Mouse (Mus musculus): ENCODE data around the gene Meis2.

The Meis2 gene

GRCm38 (mm10) chr2:115947714-115948226 is 117.9 kb downstream of the Meis2 start:
- DNase-seq (ENCODE audit: low read depth, low spot score): no peak

- DNase-seq (ENCODE audit: low read depth, low spot score): no peak
Measured at GRCm38 (mm10) chr2:115943044-115943443, 122.6 kb downstream of the Meis2 start.

DNA sequence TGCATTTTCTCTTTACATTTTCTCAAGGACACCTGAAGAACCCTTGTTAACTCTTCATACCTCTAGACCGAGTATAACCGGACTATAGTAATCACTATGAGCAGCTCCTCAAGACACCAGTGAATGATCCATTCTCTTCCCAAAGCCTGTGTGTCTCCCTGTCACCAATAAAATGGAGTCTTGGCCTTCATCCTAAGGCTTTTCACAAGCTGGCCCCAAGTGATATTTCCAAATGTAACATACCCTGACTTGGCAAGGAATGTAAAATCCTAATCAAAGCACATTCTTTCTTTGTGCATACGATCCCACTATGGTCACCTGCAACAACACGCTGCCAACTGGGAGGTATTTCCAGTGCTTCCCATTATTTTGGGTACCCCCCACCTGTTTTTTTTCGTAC is 125.8 kb downstream of the Meis2 start:
- DNase-seq (ENCODE audit: low read depth, low spot score): no peak

GRCm38 (mm10) chr2:115938926-115939563 is 126.6 kb downstream of the Meis2 start:
- no peak for DNase-seq (ENCODE audit: low read depth, low spot score)

DNA sequence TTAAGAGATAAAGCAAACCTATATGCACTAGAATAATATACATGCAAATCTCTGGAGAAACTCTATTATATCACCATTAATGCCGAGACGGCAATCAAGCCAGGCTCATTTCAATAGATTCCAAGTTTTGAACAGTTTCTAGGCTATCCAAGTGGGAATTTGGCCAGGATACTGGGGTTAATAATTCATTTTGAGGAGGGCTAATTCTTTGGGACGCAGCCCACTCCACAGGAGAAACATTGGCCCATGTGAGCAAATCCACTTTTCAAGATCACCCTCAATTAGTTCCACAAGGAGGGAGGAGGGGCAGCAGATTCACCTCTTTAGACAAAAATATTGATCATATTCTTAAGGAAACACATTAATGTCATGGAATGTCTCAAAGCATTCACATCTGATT is 127.3 kb downstream of the Meis2 start:
- DNase-seq (ENCODE audit: low read depth, low spot score): no peak

DNA sequence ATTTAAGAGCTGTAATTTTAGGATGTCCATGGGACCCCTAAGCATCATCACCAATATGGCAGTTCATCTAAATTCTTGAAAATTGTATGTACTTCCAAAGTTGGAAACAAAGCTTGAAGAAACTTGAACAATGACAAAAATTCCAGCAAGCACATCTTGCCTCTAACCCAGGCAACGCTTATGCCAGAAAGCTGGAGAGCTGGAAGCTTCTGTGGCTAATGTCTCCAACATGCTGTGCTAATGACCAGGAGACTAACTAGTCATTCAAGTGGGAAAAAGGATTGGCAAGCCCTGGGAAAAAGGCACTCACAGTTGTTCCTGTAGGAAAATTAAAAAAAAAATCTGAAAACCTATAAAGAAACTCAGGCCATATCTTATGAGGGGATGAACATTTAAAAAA is 127.7 kb downstream of the Meis2 start:
- no peak for DNase-seq (ENCODE audit: low read depth, low spot score)

- DNase-seq (ENCODE audit: low read depth, low spot score): no peak
Measured at GRCm38 (mm10) chr2:115936786-115937185, 128.9 kb downstream of the Meis2 start.

DNA sequence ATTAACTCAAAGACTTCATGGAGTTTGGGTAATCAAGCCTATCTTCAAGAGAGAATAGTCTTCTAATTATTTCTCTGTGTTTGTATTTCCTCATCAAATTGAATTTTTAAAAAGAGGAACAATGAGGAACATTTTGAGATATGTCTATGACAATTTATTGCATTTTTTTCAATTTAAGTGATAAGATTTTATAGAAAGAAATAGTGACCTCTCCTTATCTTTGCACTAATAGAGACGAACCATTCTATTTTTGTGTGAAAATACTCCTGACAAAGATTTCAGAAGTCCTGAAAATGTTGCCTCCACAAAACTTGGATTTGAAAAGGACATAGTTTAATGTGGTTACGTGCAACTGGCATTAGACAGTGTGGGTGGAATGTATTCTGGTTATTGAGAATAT is 131.3 kb downstream of the Meis2 start:
- no peak for DNase-seq (ENCODE audit: low read depth, low spot score)

- DNase-seq (ENCODE audit: low read depth, low spot score): no peak
Measured at GRCm38 (mm10) chr2:115933259-115933658, 132.4 kb downstream of the Meis2 start.

- no peak for DNase-seq (ENCODE audit: low read depth, low spot score)
Measured at GRCm38 (mm10) chr2:115925744-115926143, 139.9 kb downstream of the Meis2 start.

DNA sequence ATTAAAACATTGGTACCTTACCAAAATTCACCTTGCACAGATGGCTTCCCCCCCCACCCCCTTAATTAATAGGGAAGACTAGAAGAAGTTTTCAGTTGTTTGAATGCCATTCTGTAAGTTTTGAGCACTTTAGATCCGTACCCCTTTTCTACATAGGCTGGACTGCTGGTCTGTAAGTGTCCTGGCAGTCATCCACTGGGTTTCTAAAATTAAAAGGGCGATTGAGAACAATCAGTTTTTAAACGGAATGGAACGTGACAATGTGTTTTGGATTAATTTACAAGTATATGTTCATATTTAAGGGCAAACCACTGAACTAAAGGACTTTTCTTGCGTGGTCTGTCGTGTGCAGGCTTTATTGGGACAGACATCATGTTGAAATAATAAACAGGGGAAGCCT is 141.2 kb downstream of the Meis2 start:
- DNase-seq (ENCODE audit: low read depth, low spot score): no peak

DNA sequence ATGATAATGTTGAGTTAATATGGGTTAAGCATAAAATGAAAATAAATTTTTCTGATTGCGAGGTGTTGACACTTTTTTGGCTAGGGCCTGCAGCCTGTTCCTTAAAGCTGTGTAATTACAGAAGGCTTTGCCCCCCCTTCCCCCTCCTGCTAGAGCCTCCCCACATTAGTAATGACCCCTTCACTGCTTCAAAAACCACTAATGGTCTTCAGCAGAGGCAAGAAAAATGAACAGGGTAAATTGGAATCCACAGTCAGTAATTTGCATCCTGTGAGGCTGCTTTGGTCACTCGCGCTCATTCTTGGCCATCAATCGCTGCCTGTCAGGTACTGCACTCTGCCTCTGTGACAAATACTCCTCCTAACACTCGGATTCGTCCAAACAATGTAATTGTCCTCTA is 142.4 kb downstream of the Meis2 start:
- DNase-seq (ENCODE audit: low read depth, low spot score): no peak

GRCm38 (mm10) chr2:115921687-115922086 is 144.0 kb downstream of the Meis2 start:
- no peak for DNase-seq (ENCODE audit: low read depth, low spot score)

- DNase-seq (ENCODE audit: low read depth, low spot score): no peak
Measured at GRCm38 (mm10) chr2:115920336-115920951, 145.2 kb downstream of the Meis2 start.

DNA sequence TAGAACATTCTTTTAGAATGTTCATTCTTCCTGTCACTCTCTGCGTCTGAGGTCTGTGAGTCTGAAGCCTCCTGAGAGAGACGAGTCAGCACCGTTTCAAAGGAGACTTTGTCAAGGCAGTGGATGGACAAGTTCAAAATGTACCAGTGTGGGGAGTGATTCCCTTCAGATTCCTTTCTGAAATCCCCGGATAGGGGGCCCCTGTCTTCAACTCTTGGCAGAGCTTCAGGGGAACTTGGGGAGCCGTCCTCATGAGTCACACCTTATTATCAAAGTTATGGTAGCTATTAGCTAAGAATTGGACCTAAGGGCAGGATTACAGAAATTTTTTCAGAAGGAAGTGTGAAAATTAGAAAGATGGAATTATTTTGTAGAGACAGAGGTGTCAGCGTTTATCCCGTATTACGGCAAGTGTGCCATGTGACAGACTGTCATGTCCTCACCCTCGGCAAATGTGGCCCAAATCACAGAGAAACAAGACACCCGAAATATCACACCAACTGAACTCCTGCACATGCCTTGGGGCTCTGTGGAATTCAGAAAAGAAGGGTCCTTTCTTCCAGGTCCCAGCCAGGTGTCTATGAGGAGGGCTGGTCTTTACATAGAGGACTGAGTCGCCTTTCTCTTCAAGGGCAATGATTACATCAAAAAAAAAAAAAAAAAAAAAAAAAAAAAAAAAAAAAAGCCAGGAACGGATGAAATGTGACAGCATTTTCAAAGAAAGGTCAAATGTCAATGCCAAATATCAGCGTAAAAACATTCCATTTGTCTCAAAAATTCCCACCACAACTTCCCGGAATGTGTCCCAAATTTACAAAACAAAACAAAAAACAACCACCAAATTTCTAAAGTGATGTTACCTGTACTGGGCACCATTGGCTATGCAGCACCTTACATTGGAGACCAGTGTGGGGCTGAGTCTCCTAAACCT is 146.2 kb downstream of the Meis2 start:
- no peak for DNase-seq (ENCODE audit: low read depth, low spot score)

DNA sequence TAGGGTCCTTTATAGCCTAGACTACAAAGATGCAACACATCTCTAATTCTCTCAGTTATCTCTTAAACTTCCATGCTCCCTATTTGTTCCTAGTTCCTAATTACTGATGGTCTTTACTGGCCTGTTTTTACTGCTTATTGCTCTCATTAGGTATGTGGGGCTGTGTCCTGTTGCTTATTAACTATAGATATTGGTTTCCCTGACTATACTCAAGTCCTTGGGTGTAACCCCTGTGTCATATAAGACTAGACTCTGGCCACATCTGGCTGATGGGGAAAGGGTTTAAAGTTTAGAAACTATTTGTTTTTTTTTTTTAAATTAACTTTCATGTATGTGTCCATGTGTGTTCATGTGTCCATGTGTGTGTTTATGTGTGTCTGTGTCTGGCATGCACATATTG is 147.1 kb downstream of the Meis2 start:
- DNase-seq (ENCODE audit: low read depth, low spot score): no peak

DNA sequence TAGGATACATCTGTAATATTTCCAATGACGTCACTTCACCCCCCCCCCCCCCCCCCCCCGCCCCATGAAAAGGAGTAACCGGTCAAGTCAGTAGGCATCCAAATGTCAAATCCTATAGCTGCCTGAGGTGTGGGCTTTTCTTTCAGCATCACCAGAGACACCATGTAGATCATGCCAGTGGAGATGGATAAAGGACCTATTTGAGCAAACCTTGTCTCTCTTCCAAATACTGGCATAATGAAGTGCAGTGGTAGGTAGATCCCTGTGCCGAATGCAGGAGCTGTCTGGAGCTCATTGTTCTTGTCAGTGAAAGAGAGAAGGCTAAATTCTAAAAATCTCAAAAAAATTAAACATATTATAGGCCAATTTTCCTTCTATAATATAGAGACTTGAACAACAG is 151.1 kb downstream of the Meis2 start:
- DNase-seq (ENCODE audit: low read depth, low spot score): no peak

- DNase-seq (ENCODE audit: low read depth, low spot score): no peak
Measured at GRCm38 (mm10) chr2:115912948-115913529, 152.6 kb downstream of the Meis2 start.

DNA sequence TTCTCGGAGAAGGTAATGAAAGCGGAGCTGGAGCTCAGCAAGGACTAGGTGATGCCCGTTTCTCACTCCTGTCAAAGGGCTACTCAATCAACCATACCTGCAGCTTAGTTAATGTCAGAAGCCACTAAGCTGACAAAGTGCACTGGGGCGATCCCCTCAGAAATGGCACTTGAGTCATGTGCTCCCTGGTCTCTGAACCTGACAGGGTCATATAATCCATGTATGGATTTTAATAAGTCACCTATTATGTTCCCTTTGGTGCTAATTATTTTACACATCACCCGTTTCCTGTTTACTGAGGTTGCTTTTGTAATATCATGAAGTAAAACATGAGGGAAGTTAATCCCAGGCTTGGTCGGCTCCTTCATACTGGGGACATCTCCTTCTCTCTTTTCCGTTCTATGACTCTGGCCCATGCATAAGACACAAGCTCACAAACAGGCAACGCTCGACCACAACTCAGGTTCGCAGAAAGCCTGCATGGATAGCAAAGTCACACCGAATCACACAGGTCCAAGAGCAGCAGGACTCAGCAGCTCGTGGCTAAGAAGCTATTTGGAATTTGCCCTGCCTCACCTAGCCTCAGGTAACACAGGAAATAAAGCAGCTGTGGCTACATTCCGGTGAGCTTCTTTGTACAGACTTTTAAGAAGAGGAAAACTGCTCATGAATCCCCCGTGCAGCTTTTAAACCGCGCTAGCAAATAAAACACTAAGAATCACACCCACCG is 153.6 kb downstream of the Meis2 start:
- no peak for DNase-seq (ENCODE audit: low read depth, low spot score)

- DNase-seq (ENCODE audit: low read depth, low spot score): no peak
Measured at GRCm38 (mm10) chr2:115910217-115910616, 155.4 kb downstream of the Meis2 start.

- no peak for DNase-seq (ENCODE audit: low read depth, low spot score)
Measured at GRCm38 (mm10) chr2:115901007-115901406, 164.6 kb downstream of the Meis2 start.

All from telencephalon, adult 2 months (tissue).